Mouse (Mus musculus) naive thymus-derived CD4-positive, alpha-beta T cell, adult 2 months (primary cell): ENCODE results near the gene Ptger4.
"Not testable (repeated sequence)": the region's sequence is repeated elsewhere in the genome, so short reads cannot be mapped to it uniquely, and the experiment has no call there.

Source experiments
- DNase-seq: peaks from one replicate; pipeline ENCODE4 v3.0.0-alpha.2; 2011; ENCODE audit warnings: low read depth

Gene Ptger4

DNA sequence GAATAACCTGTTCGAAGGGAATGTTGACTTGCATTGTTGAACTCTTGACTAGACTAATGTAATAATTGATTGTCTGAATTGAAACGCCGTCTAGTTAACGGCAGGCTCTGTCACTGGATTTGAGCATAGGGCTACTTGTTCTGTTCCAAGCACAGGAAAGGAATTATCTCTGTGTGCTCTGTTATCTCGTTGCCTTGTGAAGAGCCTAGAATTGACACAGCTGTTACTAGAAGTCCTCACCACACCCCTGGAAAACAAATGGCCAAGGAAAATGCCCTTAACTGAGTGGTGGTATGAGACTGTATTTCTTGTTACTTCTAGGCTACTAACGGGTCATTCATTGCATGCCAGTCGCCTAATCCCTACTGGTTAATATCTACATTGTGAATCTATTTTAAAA is 5.9 kb downstream of the Ptger4 start:
- no peak for DNase-seq

DNA sequence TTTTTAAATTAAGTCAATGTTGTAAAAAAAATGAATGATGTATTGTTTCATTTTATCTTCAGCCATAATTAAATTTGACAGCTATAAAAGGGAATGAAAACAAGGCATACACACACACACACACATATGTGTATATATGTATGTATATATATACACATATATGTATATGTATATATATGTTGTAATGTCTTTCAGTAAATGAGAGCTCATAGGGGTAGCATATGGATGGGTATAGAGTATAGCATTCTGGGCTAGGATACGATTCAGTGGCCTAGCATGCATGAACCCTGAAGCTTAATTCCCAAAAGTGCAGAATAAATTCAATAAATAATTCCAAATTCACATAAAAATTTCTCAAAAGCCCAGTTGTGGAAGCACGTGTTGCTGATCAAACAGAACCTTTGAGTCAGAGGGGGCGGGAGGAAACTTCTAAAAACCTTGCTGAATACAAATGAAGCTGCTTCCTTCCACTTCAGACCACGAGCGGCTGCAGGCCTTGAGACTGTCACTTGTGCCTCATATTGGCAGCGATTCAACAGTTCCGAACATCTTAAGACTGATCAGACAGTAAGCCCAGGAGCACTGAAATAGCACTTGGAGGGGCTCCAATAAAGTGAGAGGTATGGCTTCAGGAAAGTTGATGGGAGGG is 6.9 kb downstream of the Ptger4 start:
- DNase-seq: peak; percentile 79

DNA sequence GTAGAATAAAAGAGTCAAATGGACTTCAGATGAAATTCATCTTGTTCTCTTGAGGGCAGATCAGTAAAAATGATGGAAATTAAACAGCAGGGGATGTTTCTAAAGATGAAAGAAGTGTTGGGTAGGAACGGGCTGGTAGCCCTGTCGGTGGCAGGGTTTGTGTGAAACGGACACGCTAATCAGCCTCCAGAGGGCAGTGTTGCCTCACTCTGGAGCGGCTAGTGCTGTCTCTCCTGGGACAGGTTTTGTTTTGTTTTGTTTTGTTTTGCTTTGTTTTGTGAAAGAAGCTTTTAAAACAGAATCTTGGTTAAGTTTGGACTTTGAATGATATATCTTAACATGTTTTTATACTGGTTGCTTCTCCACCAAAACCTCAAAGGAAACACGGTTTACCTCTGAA is 7.4 kb downstream of the Ptger4 start:
- peak; percentile 91 for DNase-seq

DNA sequence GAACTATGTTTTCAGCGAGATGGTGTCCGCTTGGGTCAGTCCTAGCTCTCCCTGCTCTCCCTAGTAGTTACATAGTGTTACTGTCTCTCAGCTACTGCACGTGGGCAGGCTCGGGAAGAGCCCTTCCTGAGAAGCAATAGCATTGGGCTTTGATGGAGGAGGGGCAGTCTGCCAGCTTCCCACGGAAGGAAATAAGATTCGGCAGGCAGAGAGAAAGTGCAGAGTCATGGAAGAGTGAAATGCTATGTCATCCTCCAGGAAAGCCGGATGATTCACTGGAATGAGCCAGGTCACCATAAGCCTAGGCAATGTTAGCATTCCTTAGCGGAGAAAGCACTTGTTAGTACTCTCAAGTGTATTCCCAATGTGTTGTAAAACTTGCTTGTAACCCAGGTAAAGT is 8.5 kb downstream of the Ptger4 start:
- DNase-seq: no peak

DNA sequence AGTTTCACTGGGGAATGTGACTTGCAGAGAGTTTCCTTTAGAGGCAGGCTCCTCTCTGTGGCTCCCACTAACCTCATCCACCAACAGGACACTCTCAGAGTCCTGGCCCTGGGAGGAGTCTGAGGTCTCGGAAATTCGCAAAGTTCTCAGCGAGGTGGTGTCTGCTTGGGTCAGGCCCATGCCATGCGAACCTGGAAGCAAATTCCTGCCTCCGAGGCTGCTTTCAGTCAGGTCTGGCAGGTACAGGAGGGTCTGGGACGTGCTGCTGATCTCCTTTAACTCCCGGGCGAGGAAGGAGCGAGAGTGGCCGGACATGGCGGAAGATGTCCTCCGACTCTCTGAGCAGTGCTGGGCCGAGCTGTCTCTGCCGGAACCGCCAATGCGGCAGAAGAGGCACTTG is 9.3 kb downstream of the Ptger4 start:
- DNase-seq: no peak

DNA sequence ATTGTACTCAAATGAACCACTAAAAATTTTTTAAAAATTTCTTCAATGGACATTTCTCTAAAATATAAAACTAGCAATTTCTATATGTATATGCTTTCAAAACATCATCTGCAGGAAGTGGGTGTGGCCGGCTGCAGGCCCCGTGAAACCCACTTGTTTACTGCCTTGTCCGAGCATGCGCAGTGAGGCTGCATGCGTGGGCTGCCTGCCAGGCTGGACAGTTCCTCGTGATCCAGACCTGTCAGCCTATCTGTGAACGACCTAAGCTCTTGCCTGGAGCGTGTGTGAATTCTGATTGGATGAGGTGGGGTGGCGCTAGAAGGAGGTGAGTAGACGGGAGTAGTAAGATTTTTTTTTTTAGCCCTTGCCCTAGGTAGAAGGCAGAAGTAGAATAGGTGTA is 13.2 kb downstream of the Ptger4 start:
- DNase-seq: not testable (repeated sequence)

DNA sequence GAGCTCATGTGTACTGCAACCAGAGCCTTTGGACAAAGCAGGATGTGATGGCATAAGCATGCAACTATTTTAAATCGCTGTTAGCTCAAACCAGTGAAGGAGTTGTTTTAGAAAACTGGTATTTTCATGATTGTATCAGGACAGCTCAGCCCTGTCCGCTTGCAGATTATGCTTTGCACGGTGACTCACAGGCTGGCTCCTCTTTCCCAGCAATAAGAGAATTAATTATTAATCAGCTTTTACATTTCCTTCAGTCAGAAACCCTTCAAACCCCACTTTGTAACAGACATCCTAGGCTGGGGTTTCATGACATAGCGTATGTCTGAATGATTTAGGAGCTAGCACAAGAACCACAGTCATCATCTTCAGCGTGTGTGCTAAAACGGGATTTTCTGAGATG is 23.5 kb downstream of the Ptger4 start:
- DNase-seq: no peak

DNA sequence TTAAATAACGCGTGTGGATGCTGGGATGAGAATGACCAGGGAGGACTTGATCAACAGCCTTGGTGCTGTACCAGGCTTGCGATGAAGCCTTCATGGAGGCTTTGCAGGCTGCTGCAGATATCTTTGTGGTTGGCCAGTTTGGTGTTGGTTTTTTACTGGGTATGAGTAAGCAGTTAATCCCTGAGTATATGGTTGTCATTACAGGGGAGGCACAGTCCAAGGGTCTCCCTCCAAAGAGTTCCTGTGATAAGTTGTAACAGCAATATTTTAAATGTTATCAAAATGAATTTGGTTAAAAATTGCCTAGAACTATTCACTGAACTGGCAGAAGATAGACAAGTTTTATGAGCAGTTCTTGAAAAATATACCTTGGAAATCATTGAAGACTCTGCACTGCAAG is 34.9 kb downstream of the Ptger4 start:
- no peak for DNase-seq

DNA sequence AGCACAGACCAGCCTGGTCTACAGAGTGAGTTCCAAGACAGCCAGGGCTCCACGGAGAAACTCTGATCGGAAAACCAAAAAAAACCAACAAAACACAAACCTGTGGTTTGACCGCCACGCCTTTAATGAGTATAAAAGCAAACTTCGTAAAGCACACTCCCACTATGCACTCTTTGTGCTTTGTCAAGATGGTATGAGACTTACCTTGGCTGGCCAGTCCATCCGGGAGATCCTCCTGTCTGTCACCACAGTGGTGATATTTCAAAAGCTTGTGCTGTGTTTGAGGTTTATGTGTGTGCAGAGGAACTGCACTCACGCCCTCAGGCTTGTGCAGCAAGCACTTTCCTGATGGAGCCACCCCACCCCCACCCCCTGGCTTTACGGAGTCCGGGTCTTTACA is 38.8 kb downstream of the Ptger4 start:
- DNase-seq: no peak

DNA sequence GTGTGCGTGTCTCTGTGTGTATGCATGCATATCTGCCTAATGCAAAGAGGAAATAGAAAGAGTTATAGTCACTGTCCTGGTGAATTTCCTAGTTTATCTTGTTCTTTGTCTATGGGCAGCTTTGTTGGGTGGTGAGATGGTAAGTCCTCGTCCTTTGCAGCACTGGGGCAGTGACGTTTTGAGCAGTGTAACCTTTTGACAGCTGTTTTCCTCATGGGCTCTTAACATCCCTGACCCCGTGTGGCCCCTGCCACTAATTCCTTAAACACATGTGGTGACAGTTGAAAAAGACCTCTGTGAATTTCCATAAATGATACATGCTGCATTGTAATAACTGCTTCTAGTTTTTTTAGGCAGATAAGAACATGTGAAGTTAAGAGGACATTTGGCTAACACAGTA is 47.3 kb downstream of the Ptger4 start:
- no peak for DNase-seq

DNA sequence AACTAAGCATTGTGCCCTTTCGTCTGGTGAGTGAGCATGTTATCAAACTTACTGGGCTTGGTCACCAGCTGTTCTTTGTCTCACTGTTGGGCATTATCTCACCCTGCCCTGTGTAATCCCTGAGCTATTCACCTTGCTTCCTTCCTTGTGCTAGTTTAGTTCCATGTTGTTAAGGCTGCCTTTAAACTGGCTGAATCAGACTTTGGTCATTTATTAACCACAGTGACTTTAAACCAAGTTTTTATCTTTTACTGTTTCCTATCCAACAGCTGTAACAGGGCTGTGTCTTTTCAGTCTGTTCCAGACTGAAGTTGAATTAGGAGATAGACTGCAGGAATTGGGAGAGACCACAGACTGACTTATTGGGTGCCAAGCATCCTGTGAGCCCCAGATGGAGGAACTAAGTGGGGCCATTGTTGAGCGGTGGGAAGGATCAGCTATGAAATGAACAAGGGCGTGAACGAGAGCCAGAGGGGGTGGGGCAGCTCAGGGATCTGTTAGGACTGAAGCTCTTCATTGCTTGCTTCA is 47.9 kb downstream of the Ptger4 start:
- no peak for DNase-seq

DNA sequence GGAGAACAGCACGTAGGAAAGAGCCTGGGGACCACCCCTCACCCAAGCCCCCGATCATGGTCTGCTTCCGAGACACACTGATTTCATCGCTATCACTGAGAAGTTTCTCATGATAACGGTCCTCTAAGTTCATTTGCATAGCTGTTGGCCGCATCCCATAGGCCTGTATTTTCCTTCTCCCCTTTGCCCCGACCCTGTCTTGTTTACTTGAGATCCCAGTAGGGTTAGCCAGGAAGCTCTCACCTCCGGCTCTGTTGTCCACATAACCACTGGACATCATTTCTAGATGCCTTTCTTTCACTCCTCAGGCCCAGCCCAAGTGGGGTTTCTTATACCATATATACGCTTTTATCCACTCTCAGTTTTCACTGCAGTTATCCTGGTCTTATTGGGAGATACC is 49.1 kb downstream of the Ptger4 start:
- DNase-seq: no peak

DNA sequence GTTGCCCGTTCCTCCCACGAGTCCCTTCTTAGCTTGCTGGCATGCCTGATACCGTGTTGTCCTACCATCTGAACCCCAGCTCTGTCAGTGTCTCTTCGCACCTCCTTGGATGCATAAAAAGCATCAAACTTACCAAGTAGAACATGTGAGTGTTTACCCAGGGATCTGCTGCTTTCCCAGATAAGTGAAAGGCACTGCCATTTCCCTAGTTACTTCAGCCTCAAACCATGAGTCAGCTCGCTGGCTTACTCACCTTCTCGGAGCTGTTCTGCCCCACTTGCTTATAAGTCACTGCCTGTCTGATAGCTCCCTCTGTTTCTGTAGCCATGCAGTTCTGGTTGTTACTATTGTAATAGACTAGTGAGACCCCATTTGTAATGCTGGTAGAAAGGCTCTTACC is 49.5 kb downstream of the Ptger4 start:
- DNase-seq: no peak

DNA sequence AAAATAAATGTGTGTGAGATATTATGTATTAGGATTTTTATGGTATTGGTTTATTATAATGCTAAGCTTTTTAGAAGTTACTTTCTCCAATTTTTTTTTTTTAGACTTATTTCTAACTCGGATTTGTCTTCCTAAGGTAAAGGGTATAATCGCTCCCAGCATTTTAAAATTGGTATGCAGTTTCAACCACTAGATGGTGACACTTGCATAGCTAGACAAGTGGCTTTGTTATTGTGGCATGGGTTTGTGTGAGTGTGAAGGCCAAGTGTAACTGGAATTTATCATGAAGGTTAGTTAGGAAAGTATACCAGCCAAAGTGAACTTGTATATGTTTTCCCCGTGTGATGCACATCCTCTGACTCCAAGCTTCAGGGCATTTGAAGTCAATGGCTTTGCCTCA is 50.2 kb downstream of the Ptger4 start:
- peak; percentile 44 for DNase-seq

DNA sequence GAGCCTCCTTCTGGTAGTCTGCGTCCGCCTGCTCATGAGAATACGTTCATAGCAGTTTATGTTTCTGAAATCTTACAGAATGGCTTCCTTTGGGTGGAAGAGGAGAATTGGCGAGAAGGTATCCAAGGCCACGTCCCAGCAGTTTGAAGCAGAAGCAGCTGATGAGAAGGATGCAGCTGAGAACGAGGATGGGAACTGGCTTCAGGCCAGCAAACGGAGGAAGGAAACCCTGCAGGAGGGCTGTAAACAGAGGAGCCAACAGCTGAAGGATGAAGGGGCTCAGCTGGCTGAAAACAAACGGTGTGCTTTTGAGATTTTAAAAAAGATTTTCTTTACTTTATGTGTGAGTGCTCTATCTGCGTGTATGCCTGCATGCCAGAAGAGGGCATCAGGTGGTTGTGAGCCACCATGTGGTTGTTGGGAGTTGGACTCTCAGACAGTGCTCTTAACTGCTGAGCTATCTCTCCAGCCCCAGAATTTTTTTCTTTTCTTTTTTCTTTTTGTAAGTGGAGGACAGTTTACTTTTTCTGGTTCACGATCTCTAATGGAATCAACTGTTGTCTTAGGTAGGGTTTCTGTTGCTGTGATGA is 54.4 kb downstream of the Ptger4 start:
- DNase-seq: no peak

DNA sequence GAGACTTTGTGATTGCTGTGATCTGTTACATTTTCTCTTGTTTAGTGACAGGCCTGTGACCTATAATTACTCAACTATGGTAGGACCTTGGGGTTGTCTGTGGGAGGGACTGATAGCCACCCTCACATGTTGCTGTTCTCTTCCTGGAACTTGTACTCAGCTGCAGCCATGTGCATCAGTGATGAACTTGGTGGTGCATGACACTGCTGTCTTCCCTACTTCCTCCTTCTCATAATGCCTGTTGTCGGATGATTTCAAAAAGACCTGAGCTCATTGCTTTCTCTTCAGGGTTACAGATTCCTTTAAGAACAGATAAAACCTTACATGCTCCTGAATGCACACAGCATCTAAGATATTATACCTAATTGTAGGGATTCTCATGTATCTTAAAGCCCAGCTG is 56.0 kb downstream of the Ptger4 start:
- no peak for DNase-seq

DNA sequence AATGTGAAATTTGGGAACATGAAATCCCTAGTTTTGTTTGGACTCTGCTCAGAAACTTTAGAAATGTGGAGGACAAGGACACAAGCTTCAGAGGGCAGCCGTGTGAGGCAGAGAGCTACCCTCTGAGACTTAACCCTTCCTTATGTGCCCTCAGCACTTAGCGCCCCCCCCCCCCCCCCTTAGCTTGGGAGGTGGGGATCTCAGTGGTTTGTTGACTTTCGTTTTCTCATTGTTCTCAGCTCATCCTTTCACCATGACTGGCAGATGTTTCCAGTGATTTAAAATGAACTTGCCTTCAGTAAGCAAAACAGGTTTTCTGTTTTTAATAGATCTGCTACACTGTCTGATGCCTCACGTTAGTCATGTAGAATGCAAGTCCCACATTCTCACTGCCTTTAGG is 56.9 kb downstream of the Ptger4 start:
- peak; percentile 10 for DNase-seq

DNA sequence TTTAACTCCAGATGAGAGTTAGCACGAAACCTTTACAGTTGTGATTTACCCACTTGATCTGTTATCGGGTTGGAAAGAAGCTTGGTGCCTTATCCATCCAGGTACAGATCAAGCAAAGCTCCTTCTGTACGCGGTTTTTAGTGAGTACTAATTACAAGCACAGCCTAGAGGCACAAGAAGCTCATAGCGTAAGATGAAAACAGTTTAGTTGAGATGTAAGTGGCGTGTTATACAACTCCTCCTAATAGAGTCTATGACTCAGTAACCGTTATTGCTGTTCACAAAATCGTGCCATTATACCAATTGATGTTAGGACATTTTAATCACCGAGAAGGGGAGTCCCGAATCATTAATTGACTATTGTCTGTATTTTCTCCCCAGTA is 57.7 kb downstream of the Ptger4 start:
- DNase-seq: peak; percentile 35

DNA sequence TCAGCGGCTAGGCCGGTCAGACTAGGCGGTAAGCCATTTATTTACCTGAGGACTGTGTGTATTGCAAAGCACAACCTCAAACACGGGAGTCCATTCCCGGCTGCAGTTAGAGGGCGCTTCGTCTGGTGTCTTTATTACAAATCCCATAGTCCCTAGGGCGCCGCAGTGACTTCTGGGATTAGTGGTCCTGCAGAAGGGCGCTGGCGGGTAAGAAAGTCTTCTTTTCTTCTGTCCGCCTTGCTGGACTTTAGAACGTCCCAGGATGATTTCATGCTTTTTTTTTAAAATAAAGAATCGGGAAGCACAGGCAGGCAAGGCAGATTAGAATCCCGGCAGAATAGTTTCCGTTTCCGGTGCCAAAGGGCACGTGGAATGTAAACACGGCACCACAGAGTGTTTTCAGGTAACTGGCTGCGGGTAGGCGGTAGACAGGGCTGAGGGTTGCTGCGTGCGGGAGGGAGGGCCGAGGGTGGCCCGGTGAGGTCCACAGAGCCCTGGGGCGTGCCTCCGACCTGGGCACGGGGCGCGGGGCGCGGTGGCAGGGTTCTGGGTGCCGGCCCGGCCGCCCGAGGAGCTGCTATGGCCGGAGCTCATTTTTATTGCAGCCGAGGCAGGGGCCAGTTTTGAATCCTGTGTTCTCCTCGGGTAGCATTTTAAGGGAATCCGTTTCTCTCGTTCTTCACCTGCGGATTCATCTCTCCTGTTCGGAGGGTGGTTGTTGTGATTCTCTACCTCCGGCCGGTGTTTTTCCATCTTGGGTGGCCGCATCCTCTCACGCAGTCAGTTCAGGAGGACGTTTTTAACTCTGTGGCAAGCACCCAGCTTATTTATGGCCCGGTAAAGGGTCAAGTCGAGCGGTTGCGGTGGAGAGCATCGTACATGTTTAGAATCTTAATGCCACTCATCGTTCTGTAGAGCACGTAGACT is 58.4 kb downstream of the Ptger4 start, which contains the start of gene Ttc33:
Gene Ttc33 (plus strand): TSS at position 160 of the 927 bp plus-strand sequence.
- peak; percentile 68 for DNase-seq

DNA sequence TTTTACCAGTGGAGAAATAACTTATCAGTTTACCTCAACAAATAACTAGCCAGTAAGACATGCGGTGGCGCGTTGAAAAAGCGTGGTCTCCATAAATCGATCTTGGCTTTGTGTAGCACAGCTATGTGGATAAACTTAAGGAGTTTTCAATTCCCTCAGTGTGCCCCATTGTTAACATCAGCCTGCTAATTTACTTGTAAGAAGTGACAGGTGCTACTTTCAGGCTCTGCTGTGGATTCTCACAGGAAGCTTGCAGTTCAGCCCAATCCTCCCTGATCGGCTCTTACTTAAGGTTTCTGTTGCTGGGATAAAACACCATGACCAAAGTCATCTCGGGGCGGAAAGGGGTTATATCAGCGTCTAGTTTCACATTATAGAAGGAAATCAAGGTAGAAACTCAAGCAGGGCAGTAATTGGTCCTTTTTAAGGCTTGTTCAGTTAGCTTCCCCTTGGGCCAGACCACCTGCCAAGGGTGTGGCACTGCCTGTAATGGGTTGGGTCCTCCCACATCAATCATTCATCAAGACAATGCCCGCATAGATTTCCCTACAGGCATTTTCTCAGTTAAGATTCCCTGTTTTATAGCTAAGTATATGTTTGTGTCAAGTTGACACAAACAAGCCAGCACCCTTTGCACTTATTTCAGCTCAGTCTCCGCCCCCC is 59.2 kb downstream of the Ptger4 start:
- DNase-seq: peak; percentile 38

DNA sequence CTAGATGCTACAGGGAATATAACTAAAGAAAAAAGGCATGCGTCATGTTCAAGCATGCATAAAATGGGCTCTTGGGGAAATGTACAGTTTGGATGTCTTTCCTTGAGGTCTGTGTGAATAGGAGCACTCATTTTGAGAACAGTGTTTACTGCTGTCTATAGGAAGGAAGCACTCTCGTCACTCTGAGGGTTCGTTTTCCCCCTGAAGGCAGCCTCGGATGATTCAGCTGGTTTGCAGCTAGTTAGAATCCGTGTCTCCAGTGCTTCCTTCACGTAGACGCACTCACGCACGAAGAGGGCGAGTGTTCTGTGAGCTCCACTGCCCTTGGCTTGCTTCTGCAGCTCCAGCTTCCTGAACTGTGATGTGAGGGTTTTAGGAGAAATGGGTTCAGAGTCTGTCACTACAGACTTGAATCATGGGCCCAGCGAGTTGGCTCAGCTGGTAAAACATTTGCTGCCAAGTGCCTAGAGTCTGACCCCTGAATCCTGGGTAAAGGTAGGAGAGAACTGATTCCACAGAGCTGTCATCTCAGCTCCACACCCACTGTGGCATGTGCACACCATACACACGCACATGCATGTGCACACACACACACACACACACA is 70.7 kb downstream of the Ptger4 start:
- DNase-seq: no peak
